Mouse (Mus musculus) CD4-positive, CD25-positive, alpha-beta regulatory T cell, adult 2 months (primary cell): ENCODE data around the gene Zfp1.

Experiments used
- DNase-seq: peaks from one replicate; pipeline ENCODE4 v3.0.0-alpha.2; 2012; ENCODE audit warnings: low read depth, low spot score

Gene Zfp1

GRCm38 (mm10) chr8:111643264-111644141 is at the start of gene Zfp1:
Zfp1 (plus strand) TSS chr8:111643401.
- DNase-seq, result peak; percentile 97

- DNase-seq, result peak; percentile 52
Observed at GRCm38 (mm10) chr8:111594044-111594840, 49.0 kb upstream of the Zfp1 start.

- DNase-seq, result no peak
Observed at GRCm38 (mm10) chr8:111594951-111595350, 48.2 kb upstream of the Zfp1 start.

- DNase-seq, result peak; percentile 94
Observed at GRCm38 (mm10) chr8:111595712-111596484, 47.3 kb upstream of the Zfp1 start.

- DNase-seq, result no peak
Observed at GRCm38 (mm10) chr8:111596485-111596821, 46.7 kb upstream of the Zfp1 start.

- no peak for DNase-seq
Observed at GRCm38 (mm10) chr8:111597310-111597709, 45.9 kb upstream of the Zfp1 start.

GRCm38 (mm10) chr8:111599707-111600444 is 43.3 kb upstream of the Zfp1 start:
- DNase-seq, result peak; percentile 53

- DNase-seq, result no peak
Observed at GRCm38 (mm10) chr8:111602050-111602449, 41.2 kb upstream of the Zfp1 start.

GRCm38 (mm10) chr8:111604986-111605385 is 38.2 kb upstream of the Zfp1 start:
- DNase-seq, result no peak

GRCm38 (mm10) chr8:111606961-111607360 is 36.2 kb upstream of the Zfp1 start:
- DNase-seq, result no peak

- no peak for DNase-seq
Observed at GRCm38 (mm10) chr8:111607414-111607813, 35.8 kb upstream of the Zfp1 start.

GRCm38 (mm10) chr8:111613181-111613580 is 30.0 kb upstream of the Zfp1 start:
- no peak for DNase-seq

GRCm38 (mm10) chr8:111614786-111615701 is 28.2 kb upstream of the Zfp1 start:
- no peak for DNase-seq

- no peak for DNase-seq
Observed at GRCm38 (mm10) chr8:111617812-111618211, 25.4 kb upstream of the Zfp1 start.

GRCm38 (mm10) chr8:111618273-111618672 is 24.9 kb upstream of the Zfp1 start:
- no peak for DNase-seq

GRCm38 (mm10) chr8:111619936-111620335 is 23.3 kb upstream of the Zfp1 start:
- DNase-seq, result no peak

- DNase-seq, result no peak
Observed at GRCm38 (mm10) chr8:111622104-111622503, 21.1 kb upstream of the Zfp1 start.

- DNase-seq, result no peak
Observed at GRCm38 (mm10) chr8:111622553-111622952, 20.6 kb upstream of the Zfp1 start.

GRCm38 (mm10) chr8:111624081-111624852 is 18.9 kb upstream of the Zfp1 start:
- peak; percentile 35 for DNase-seq
